Mouse (Mus musculus): ENCODE measurements around the gene Fxyd7.

DNA sequence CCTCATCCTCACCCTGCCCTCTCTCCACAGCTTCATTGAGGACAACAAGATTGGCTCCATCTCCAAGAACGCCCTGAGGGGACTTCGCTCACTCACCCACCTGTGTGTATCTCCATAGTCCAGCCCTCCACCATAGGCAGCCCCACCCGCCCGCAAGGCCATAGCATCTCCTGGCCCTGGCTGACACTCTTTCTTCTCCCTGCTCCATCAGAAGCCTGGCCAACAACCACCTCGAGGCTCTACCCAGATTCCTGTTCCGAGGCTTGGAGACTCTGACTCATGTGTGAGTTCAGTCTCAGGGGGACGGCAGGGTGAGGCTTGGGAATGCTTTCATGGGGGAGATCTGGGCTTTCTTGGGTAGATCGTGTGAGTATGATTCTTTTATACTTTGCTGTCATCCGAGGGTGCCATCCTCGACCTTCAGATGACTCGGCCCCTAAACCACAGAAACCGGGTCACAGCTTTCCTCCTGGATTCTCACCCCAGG lies 11.8 kb upstream of the Fxyd7 start:
- TF ChIP-seq EP300 (IDR thresholded peaks at IDR 0.05; ENCODE audit: insufficient read depth, low read depth, low read length) = no peak
- TF ChIP-seq POLR2A (IDR thresholded peaks at IDR 0.05; ENCODE audit: insufficient read depth, low read length) = no peak

Data from ES-Bruce4 (cell line).